Mouse (Mus musculus): ENCODE data around the gene Lrp11. TPM values are rescaled to one million over a fixed set of nuclear protein-coding genes. Genes with fewer than 3 reads are reported as not detected.

The Lrp11 gene
- polyA plus RNA-seq, 1 experiment from 2014 or later: 20.1 TPM

Other genes starting within 250 kb of the Lrp11 start
- 0.82 and 1.1 TPM in 2 replicates for gene Ulbp1, start 116.2 kb upstream of the Lrp11 start, polyA plus RNA-seq (2016; fragmentation: Nextera tagmentation; extraction: Ambion mirVana)
- gene Nup43, start 77.7 kb downstream of the Lrp11 start, polyA plus RNA-seq (2016; fragmentation: Nextera tagmentation; extraction: Ambion mirVana): 54.0 and 59.7 TPM in 2 replicates
- 135 and 139 TPM in 2 replicates for gene Pcmt1, start 91.3 kb downstream of the Lrp11 start, polyA plus RNA-seq (2016; fragmentation: Nextera tagmentation; extraction: Ambion mirVana)
- 15.0 and 17.5 TPM in 2 replicates for gene Lats1, start 91.4 kb downstream of the Lrp11 start, polyA plus RNA-seq (2016; fragmentation: Nextera tagmentation; extraction: Ambion mirVana)
- gene Katna1, start 136.2 kb downstream of the Lrp11 start, polyA plus RNA-seq (2016; fragmentation: Nextera tagmentation; extraction: Ambion mirVana): 59.1 and 59.8 TPM in 2 replicates
- gene Ginm1, start 203.0 kb downstream of the Lrp11 start, polyA plus RNA-seq (2016; fragmentation: Nextera tagmentation; extraction: Ambion mirVana): 53.4 and 55.6 TPM in 2 replicates
- gene Ppil4, start 203.1 kb downstream of the Lrp11 start, polyA plus RNA-seq (2016; fragmentation: Nextera tagmentation; extraction: Ambion mirVana): 52.4 and 55.1 TPM in 2 replicates
- 0.05 TPM in 1 of 2 replicates, not detected in the other for gene Zc3h12d, start 242.7 kb downstream of the Lrp11 start, polyA plus RNA-seq (2016; fragmentation: Nextera tagmentation; extraction: Ambion mirVana)